Mouse (Mus musculus) C2C12 (cell line): ENCODE results near the gene Vps36.

Source experiments
- CEBPB ChIP-seq: IDR thresholded peaks from one replicate; pipeline ENCODE4 v1.6.1; 2011; ENCODE audit warnings: low read depth, mild to moderate bottlenecking, control low read depth, moderate library complexity
- CTCF ChIP-seq: IDR thresholded peaks from one replicate; pipeline ENCODE4 v1.5.1; 2011; ENCODE audit not compliant: control insufficient read depth, insufficient read depth, insufficient read length
- MAX ChIP-seq: IDR thresholded peaks from one replicate; pipeline ENCODE4 v1.6.1; 2011; ENCODE audit warnings: mild to moderate bottlenecking, control low read depth
- MYOG ChIP-seq: IDR thresholded peaks from one replicate; pipeline ENCODE4 v1.6.1; 2011; ENCODE audit not compliant: control insufficient read depth, insufficient read length; ENCODE audit errors: extremely low read depth
- USF1 ChIP-seq: IDR thresholded peaks from one replicate; pipeline ENCODE4 v1.6.1; 2011; ENCODE audit warnings: low read depth, mild to moderate bottlenecking, control low read depth, moderate library complexity

- TF ChIP-seq MAX (no peak), USF1 (no peak), CTCF (no peak), CEBPB (no peak), MYOG (no peak)
Measured at GRCm38 (mm10) chr8:22175966-22176365, 16.6 kb upstream of the Vps36 start.
